Mouse (Mus musculus): ENCODE measurements around the gene Nufip2. TPM values are rescaled to one million over a fixed set of nuclear protein-coding genes. Genes with fewer than 3 reads are reported as not detected.

The Nufip2 gene
- polyA plus RNA-seq, 1 experiment from 2014 or later = 2.7 TPM

DNA sequence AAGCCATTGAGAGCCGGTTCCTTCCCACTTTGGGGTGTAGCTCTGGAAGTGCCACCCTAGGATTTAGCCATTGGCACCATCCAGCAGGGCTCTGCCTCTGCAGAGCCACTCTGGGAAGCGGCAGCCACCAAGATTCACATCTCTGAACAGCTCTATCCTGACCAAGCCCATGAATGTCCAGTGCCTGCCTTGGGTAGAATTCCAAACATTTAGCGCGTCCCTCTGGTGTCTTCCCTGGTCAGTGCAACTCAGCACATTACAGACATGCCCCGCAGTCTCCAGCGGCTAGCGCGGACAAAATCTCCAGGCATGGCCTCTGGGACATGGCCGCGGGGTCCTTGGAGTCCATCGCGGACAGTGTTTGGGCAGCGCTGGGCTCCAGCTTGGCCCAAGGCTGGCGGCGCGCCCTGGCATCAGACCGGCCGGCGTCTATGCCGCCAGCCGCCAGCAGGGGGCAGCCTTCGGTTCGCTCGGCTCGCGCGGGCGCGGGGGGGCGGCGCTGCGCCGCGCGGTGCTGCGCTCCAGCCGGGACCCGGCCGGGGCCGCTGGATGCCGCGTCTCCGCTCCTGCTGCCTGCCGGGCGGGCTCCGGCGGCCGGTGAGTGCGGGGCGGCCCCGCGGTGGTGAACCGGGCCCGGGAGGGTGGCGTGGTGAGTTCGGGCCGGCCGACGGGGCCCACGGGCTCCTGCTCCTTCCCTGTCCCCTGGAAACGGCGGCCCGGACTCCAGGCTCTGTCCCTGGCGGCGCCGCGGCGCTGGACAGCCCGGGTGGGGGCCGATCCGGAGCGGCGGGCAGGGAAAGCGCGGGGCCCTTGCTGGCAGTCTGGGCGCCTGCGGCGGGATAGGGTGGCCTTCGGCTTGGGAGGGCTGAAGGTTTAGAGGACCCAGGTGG, 77.1 kb downstream of the Nufip2 start, which contains the start of gene Myo18a:
Gene Myo18a (plus strand): TSS at position 464 of the 890 bp plus-strand sequence.
- Histone ChIP-seq H3K9me3 (replicated peaks) (no peaks in the 10 kb centered on the region), H3K36me3 (no peaks in the 10 kb centered on the region), H3K27me3 (replicated peaks) (0 out of 2 replicates have a peak, but pooled peaks cover 3% of the 10 kb centered on the region), H3K4me3 (peak within 1 kb of the TSS; percentile 93), H3K4me2 (peak within 1 kb of the TSS; percentile 92), H3K4me1 (peaks cover 48% of the 10 kb centered on the region), H3K27ac (peak within 1 kb of the TSS; percentile 89), H3K9ac (peak within 1 kb of the TSS; percentile 96)
- 4% methylated on average over 70 of the region's 79 CpGs for WGBS (ENCODE audit: insufficient replicate concordance)
- peak; percentile 72 for ATAC-seq

DNA sequence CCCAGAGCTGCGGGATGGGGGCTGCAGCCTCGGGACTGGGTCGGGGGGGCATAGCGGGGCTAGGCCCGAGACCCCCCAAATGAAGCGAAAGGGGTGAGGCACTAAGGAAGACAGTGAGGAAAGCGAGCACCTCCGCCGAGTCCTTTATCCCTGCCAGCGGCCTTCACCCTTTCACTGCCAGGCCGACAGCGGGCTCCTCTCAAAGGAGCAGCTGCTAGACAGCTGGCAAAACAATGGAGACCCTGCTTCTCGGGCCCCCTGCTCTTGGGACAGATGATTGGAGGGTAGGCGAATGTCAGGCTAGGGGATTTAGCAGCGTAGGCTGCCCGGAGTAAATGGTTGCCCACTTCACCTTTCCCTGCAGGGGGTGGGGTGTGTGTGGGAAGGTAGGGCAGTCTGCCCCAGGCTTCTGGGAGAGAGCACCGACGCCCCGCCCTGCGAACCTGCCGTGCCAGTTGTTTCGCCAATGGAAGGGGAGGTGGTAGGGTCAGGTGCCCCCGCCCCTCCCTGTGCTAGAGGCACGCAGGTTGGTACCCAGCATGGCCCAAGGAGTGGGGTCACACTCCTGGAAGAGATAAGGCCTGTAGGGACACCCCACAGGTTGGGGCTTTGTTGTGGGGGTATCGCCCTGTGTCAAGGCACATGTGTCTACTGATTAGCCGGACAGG, 77.9 kb downstream of the Nufip2 start:
- H3K4me1 ChIP-seq = peaks cover 56% of the 10 kb centered on the region
- peak overlapping the region; percentile 96 for H3K9ac ChIP-seq
- ATAC-seq = peak; percentile 62
- H3K36me3 ChIP-seq = no peaks in the 10 kb centered on the region
- peak overlapping the region; percentile 89 for H3K27ac ChIP-seq
- no peaks in the 10 kb centered on the region for H3K9me3 ChIP-seq (replicated peaks)
- WGBS (ENCODE audit: insufficient replicate concordance) = 3% methylated on average over 26 of the region's 26 CpGs
- peak overlapping the region; percentile 92 for H3K4me2 ChIP-seq
- H3K4me3 ChIP-seq = peak overlapping the region; percentile 93
- H3K27me3 ChIP-seq (replicated peaks) = 0 out of 2 replicates have a peak, but pooled peaks cover 3% of the 10 kb centered on the region

DNA sequence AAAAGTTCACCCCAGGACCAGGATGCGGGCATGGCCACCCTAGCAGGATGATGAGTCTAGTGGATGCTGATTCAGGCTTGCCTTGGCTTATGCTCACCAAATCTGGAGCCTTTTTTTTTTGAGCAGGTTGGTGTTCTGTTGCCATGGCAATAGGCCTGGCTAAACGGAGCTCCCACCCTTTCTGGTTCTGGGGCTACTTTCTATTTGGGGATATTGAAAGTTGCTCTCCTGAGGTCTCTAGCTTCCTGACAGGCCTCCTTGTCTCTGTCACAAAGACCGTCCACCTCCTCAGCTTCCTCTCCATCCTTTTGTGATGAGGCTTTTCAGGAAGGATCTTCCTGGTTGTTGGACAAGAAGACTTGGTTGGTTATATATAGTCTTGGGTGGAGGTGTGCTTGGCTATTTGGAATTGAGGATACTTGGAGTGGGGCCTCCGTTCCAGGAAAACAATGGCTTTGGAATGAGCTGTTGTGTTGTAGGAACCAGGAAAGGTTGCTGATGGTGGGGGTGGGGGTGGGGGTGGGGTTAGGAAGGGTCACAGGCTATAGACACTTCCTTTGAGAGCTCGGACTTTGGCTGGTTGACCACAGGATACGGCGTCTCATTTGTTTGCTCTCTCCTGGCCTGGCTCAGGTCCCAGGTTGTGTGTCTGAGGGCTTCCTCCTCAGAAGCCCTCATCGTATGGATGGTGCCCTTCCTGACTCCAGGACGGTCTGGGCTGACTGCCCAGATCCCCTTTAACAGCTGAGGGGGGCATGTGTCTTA, 78.9 kb downstream of the Nufip2 start:
- 34% methylated on average over 9 of the region's 9 CpGs for WGBS (ENCODE audit: insufficient replicate concordance)
- no peaks in the 10 kb centered on the region for H3K36me3 ChIP-seq
- H3K4me3 ChIP-seq = peak overlapping the region; percentile 93
- peaks cover 66% of the 10 kb centered on the region for H3K4me1 ChIP-seq
- H3K9me3 ChIP-seq (replicated peaks) = no peaks in the 10 kb centered on the region
- peak overlapping the region; percentile 89 for H3K27ac ChIP-seq
- H3K9ac ChIP-seq = peak overlapping the region; percentile 96
- H3K27me3 ChIP-seq (replicated peaks) = 0 out of 2 replicates have a peak, but pooled peaks cover 3% of the 10 kb centered on the region
- 0 out of 2 replicates have a peak, but pooled peaks have one; percentile 23 for ATAC-seq
- peak overlapping the region; percentile 92 for H3K4me2 ChIP-seq

DNA sequence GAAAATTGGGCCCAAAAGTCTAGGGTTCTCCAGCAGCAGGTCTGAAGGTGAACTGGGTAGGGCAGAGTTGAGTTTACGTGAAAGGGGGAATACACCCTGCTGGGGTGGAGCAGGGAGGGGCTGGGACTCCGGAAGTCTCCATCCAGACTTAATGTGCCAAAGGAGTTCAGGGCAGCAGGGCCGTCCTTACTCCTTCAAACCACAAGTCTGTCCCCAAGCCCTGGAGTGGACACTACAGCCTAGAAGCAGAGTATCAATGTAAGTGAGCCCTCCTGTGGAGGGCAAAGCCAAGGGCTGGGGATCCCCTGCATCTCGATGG, 79.5 kb downstream of the Nufip2 start:
- Histone ChIP-seq H3K4me3 (peak overlapping the region; percentile 93), H3K4me2 (peak overlapping the region; percentile 92)

DNA sequence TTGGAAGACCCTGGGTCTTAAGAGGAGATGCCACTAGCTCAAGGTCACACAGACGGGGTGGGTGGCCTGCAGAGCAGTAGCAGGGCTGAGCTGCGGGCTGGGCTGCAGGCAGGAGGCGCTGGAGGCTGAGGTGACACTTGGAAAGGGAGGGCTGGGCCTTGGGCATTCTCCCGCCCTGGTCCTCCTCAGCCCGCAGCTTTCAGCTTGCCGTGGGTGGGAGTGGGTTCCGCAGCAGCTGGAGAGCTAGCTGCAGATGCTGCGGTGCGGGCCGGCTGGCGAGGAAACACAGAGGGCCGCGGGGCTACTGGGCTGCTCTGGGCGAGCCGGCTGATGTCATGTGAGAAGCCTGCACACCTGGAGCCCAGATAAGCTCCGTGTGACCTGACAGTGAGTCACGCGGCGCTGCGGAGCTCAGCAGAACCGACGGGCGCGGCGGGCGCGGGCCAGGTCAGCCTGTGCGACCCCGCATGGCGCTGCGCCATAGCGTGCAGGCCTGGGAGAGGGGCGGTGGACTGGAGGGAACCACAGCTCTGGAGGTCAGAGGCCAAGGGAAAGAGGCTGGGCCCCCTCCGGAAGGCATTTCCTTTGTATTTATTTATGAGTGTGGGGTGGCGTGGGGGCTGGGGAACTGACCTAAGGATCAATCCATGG, 80.5 kb downstream of the Nufip2 start:
- no peaks in the 10 kb centered on the region for H3K9me3 ChIP-seq (replicated peaks)
- H3K4me2 ChIP-seq = peak overlapping the region; percentile 92
- H3K4me1 ChIP-seq = peaks cover 82% of the 10 kb centered on the region
- H3K27ac ChIP-seq = peak overlapping the region; percentile 89
- no peaks in the 10 kb centered on the region for H3K36me3 ChIP-seq
- WGBS (ENCODE audit: insufficient replicate concordance) = 2% methylated on average over 35 of the region's 35 CpGs
- H3K9ac ChIP-seq = peak overlapping the region; percentile 72
- ATAC-seq = peak; percentile 64
- H3K27me3 ChIP-seq (replicated peaks) = no peaks in the 10 kb centered on the region
- H3K4me3 ChIP-seq = peak overlapping the region; percentile 93

More for the DNA sequence above, 79.5 kb downstream of the Nufip2 start:
- ATAC-seq = no peak
- Histone ChIP-seq H3K27me3 (replicated peaks) (0 out of 2 replicates have a peak, but pooled peaks cover 3% of the 10 kb centered on the region), H3K36me3 (no peaks in the 10 kb centered on the region), H3K9ac (peak overlapping the region; percentile 72), H3K9me3 (replicated peaks) (no peaks in the 10 kb centered on the region), H3K4me1 (peaks cover 71% of the 10 kb centered on the region), H3K27ac (peak overlapping the region; percentile 89)
- WGBS (ENCODE audit: insufficient replicate concordance) = 25% methylated on average over 4 of the region's 4 CpGs

DNA sequence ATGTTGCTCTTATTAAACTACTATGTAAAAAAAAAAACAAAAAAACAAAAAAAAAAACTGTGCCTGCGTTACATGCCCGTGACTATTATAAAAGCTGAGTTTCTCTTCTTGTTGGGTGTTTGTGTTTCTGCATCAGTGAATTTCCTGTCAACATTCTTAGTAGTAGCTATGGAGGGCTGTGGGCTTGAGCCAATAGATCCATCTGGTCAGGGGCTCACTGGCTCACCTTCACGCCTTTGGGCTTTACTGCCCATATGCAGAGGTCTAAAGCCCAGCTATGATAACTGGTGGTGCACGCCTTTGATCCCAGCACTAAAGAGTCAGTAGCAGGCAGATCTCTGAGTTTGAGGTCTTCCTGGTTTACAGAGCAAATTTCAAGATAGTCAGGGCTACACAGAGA, 83.5 kb downstream of the Nufip2 start:
- no peak overlapping the region for H3K4me2 ChIP-seq
- 60% methylated on average over 4 of the region's 4 CpGs for WGBS (ENCODE audit: insufficient replicate concordance)
- no peak overlapping the region for H3K9ac ChIP-seq
- no peaks in the 10 kb centered on the region for H3K27me3 ChIP-seq (replicated peaks)
- peaks cover 96% of the 10 kb centered on the region for H3K4me1 ChIP-seq
- H3K9me3 ChIP-seq (replicated peaks) = no peaks in the 10 kb centered on the region
- peak overlapping the region; percentile 74 for H3K27ac ChIP-seq
- peaks cover 7% of the 10 kb centered on the region; the same call in 1 of the 2 replicates for H3K36me3 ChIP-seq
- ATAC-seq = no peak
- H3K4me3 ChIP-seq = no peak overlapping the region

DNA sequence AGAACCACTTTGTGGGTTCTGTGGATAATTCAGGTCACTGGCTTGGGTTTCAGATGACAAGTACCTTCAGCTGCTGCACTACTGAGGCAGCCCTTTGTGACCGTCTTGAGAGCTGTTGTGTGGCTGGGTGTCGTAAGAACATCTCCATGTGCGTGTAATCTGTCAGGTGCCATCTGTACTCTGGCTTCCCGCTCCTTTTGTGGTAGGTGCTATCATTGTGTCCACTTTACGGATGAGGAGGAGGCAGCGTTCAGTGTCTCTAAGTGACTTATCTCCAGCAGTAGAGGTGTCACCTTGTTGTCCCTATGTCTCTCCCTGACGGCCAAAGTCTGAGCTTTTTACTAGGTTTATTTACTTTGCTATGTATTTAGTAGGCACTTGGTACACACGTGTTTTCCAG, 84.4 kb downstream of the Nufip2 start:
- no peaks in the 10 kb centered on the region for H3K9me3 ChIP-seq (replicated peaks)
- peak overlapping the region; percentile 74 for H3K27ac ChIP-seq
- 15% methylated on average over 8 of the region's 8 CpGs for WGBS (ENCODE audit: insufficient replicate concordance)
- H3K4me3 ChIP-seq = no peak overlapping the region
- H3K4me1 ChIP-seq = peaks cover 91% of the 10 kb centered on the region
- peaks cover 7% of the 10 kb centered on the region; the same call in 1 of the 2 replicates for H3K36me3 ChIP-seq
- no peak for ATAC-seq
- peak overlapping the region; percentile 25; the same call in 1 of the 2 replicates for H3K9ac ChIP-seq
- H3K4me2 ChIP-seq = peak overlapping the region; percentile 31
- H3K27me3 ChIP-seq (replicated peaks) = no peaks in the 10 kb centered on the region

DNA sequence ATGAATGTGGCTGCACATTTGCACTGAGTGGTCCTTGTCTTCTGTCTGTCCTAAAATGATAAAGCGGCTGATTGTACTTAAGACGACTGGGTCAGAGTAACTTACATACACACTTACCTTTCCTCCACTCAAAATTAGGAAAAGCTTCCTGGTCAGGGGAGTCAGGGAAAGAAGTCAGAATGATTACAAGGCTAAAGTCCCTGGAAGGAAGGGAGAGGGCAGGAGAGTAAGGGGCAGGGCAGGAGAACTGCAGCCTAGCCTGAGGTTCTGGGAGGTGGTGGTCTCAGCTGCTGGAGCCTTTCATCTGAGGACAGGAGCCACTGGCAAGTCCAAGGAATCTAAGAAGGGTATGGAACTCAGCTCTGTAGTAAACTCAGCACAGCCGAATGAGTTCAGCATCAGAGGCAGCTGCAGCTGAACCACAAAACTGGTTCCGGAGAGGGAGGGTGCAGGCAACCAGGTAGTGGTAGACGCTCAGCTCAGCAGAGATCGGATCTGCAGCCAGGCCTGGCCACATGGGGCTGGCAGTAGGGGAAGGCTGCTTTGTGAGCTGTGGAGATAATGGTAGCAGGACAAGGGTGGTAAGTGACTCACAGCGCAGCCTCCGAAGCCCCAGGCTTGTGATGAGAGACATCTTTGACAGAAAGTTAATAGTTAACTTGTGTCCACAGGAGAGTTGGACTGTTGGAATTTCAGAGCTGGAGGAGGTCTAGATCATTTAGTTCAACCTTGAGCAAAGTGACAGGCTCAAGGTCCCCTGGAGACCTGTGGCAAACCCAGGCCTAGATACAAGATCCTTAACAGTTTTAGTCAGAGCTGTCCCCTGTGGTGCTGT, 86.1 kb downstream of the Nufip2 start:
- 15% methylated on average over 8 of the region's 8 CpGs for WGBS (ENCODE audit: insufficient replicate concordance)
- Histone ChIP-seq H3K4me1 (peaks cover 83% of the 10 kb centered on the region), H3K9me3 (replicated peaks) (no peaks in the 10 kb centered on the region), H3K36me3 (peaks cover 14% of the 10 kb centered on the region), H3K27me3 (replicated peaks) (no peaks in the 10 kb centered on the region), H3K4me2 (peak overlapping the region; percentile 59), H3K4me3 (0 out of 2 replicates have a peak overlapping the region, but pooled peaks have one; percentile 6), H3K9ac (peak overlapping the region; percentile 47; the same call in 1 of the 2 replicates), H3K27ac (peak overlapping the region; percentile 87)
- peak; percentile 88 for ATAC-seq

DNA sequence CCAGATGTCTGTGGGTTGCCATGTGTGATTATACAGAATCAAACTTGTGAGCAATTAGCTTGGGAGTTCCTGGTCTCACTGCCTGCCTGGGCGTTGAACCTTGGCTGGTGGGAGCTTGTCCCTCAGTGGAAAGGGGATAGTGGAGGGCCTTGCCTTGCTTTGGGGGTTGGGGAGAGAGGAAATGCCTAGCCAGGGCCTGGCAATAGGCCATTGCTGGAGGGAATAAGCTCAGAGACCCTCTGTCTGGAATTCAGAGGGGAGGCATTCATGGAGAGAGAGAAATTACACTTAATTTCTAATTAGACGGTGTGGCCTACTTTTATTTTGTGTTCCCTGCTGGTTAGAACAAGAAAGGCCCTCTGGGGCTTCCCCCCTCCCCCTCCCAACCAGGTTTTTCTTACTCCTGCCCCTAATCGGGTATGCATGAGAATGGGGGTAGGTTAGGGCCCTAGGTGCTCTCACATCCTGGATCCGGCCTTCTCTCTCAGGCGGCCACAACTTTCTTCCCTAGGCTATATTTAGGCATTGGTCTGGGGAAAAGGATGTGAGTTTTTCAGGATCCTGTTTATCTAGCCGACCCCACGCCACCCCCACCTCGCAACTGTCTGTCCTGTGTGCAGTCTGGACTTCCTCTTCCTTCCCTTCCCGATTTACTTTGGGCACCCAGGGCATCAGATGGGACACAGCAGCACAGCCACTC, 89.9 kb downstream of the Nufip2 start:
- no peaks in the 10 kb centered on the region for H3K9me3 ChIP-seq (replicated peaks)
- H3K9ac ChIP-seq = no peak overlapping the region
- peak overlapping the region; percentile 10; the same call in 1 of the 2 replicates for H3K4me2 ChIP-seq
- no peak for ATAC-seq
- 34% methylated on average over 9 of the region's 9 CpGs for WGBS (ENCODE audit: insufficient replicate concordance)
- H3K4me1 ChIP-seq = peaks cover 74% of the 10 kb centered on the region
- no peaks in the 10 kb centered on the region for H3K27me3 ChIP-seq (replicated peaks)
- no peak overlapping the region for H3K4me3 ChIP-seq
- peaks cover 48% of the 10 kb centered on the region for H3K36me3 ChIP-seq
- peak overlapping the region; percentile 60 for H3K27ac ChIP-seq

DNA sequence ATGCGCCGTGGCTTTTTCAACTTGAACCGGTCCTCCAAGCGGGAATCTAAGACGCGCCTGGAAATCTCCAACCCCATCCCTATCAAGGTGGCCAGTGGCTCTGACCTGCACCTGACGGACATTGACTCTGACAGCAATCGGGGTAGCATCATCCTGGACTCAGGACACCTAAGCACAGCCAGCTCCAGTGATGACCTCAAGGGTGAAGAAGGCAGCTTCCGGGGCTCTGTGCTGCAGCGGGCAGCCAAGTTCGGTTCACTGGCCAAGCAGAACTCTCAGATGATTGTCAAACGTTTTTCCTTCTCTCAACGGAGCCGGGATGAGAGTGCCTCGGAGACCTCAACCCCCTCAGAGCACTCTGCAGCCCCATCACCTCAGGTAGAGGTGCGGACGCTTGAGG, 91.5 kb downstream of the Nufip2 start:
- 87% methylated on average over 17 of the region's 17 CpGs for WGBS (ENCODE audit: insufficient replicate concordance)
- Histone ChIP-seq H3K27me3 (replicated peaks) (no peaks in the 10 kb centered on the region), H3K4me1 (peaks cover 74% of the 10 kb centered on the region)

More for the DNA sequence above, 91.5 kb downstream of the Nufip2 start:
- H3K36me3 ChIP-seq = peaks cover 59% of the 10 kb centered on the region
- no peak overlapping the region for H3K27ac ChIP-seq
- H3K9ac ChIP-seq = no peak overlapping the region
- ATAC-seq = no peak
- H3K4me3 ChIP-seq = no peak overlapping the region
- no peak overlapping the region for H3K4me2 ChIP-seq
- H3K9me3 ChIP-seq (replicated peaks) = no peaks in the 10 kb centered on the region
